8 mouse cellular contexts compared by ENCODE assay signal in genomic region chr7:67199412-67199811, GRCm38 (mm10). TPM values are rescaled to one million over a fixed set of nuclear protein-coding genes. Genes with fewer than 3 reads are reported as not detected.
DNase-seq lines count a peak whose midpoint lies in the region; ATAC-seq and TF ChIP-seq lines count a peak whose summit lies in the region.

No protein-coding gene starts in this region.

- H3K9me3 ChIP-seq in lung, postnatal 0 days (ENCODE audit: low read length) = no peaks in the 10 kb centered on the region

- no peak overlapping the region for H3K27ac ChIP-seq in lung, postnatal 0 days (ENCODE audit: low read length)

- DNase-seq in 3T3-L1 (ENCODE audit: low read depth, low spot score) (peak; percentile 47), ES-CJ7 (ENCODE audit: low read depth, low spot score) (peak; percentile 63)
- DNase-seq in cerebellum, adult 18-20 months = peak; percentile 72 to 78
- DNase-seq in kidney, adult 9 months = peak; percentile 71
- peak; percentile 74 for DNase-seq in lung, postnatal 0 days (ENCODE audit: low spot score)
- peak; percentile 53 for DNase-seq in retina, postnatal 1 day
- DNase-seq in urinary bladder, adult 18-20 months (ENCODE audit: low spot score in 2 of 2) = peak; percentile 62 to 71

- H3K4me1 ChIP-seq in lung, postnatal 0 days (ENCODE audit: insufficient read depth, low read depth, low read length) = no peaks in the 10 kb centered on the region

- no peak overlapping the region for H3K9ac ChIP-seq in lung, postnatal 0 days (replicated peaks; ENCODE audit: low read depth)

- no peak for TF ChIP-seq EP300 in lung, postnatal 0 days (IDR thresholded peaks at IDR 0.05)

- H3K4me3 ChIP-seq in lung, postnatal 0 days (ENCODE audit: low read depth, low read length) = no peak overlapping the region

- peak; percentile 87 for ATAC-seq in frontal cortex, adult (ENCODE audit: low TSS enrichment)
- peak; percentile 30; the same call in 1 of the 2 replicates for ATAC-seq in lung, postnatal 0 days

- no peak overlapping the region for H3K4me2 ChIP-seq in lung, postnatal 0 days (replicated peaks; ENCODE audit: low read depth, low read length)

- H3K36me3 ChIP-seq in lung, postnatal 0 days (ENCODE audit: insufficient read depth, low read length) = no peaks in the 10 kb centered on the region

- peak; percentile 91 for TF ChIP-seq CTCF in lung, postnatal 0 days (IDR thresholded peaks at IDR 0.05)

- WGBS in lung, postnatal 0 days = 14% methylated on average over 10 of the region's 10 CpGs

- no peaks in the 10 kb centered on the region for H3K27me3 ChIP-seq in lung, postnatal 0 days (replicated peaks; ENCODE audit: insufficient read depth, low read length)

RNA-seq across cellular contexts. Expression of gene Lysmd4, which starts 22.9 kb away (rescaled TPM):
- polyA plus RNA-seq in lung, postnatal 0 days (2015; fragmentation: Nextera tagmentation; extraction: Ambion mirVana) = 8.4 and 10.8 TPM in 2 replicates
